Comparison of ENCODE assay signal across 8 mouse cellular contexts in the genomic region with DNA sequence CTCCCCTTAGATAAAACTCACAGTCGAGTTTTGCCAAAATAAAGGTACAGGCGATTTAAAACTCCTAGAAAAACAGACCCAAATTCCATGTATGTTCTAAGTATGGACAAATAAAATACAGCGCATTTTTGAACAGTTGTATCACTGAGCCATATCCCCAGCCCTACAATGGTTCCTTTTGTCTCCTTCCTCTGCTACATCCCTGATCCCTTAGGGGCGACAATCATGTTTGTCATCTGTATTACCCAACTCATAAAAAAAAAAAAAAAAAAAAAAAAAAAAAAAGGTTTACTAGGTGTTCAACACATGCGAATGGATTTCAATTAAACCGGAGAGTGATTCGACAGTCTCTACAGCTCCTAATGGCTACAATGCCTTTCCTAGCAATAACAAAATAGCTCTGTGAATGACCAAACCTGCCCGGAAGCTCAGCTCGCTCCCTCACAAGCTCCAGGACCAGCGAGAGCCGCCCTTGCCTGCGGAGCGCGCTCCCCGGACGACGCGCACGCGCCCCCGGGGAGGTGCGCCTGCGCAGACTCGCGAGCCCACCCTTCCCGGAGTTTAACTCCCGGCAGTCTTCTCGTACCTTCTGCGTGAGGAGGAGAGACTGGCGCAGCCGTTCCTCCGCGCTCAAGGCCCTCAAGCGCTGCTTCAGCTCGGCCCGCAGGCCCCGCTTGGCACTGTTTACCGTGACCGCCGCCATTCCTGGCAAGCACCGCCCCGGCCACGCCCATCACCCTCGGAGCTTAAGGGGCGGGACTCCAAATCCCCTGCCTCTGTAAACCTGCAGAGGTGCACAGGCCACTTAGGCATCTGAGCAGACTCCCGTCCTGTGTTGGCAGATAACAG. TPM values are rescaled to one million over a fixed set of nuclear protein-coding genes. Genes with fewer than 3 reads are reported as not detected.
DNase-seq lines count a peak whose midpoint lies in the region; ATAC-seq and TF ChIP-seq lines count a peak whose summit lies in the region.
"Not testable (repeated sequence)": the region's sequence is repeated elsewhere in the genome, so short reads cannot be mapped to it uniquely, and the experiment has no call there.

No protein-coding gene starts in this region.

- peak overlapping the region; percentile 38 for H3K4me2 ChIP-seq in forebrain, embryonic 15.5 days (replicated peaks)
- H3K4me2 ChIP-seq in hindbrain, embryonic 11.5 days (replicated peaks; ENCODE audit: low read depth, low read length), result not testable (repeated sequence)
- peak overlapping the region; percentile 46 for H3K4me2 ChIP-seq in neural tube, embryonic 12.5 days (replicated peaks)

- H3K9ac ChIP-seq in forebrain, embryonic 15.5 days (replicated peaks), result peak overlapping the region; percentile 37; the same call in 1 of the 2 replicates
- not testable (repeated sequence) for H3K9ac ChIP-seq in hindbrain, embryonic 11.5 days (ENCODE audit: low read depth, low read length); neural tube, embryonic 12.5 days

- peak overlapping the region; percentile 36 for H3K4me3 ChIP-seq in forebrain, embryonic 15.5 days
- H3K4me3 ChIP-seq in hindbrain, embryonic 11.5 days (ENCODE audit: low read depth, low read length), result peak overlapping the region; percentile 20; the same call in 1 of the 2 replicates
- H3K4me3 ChIP-seq in lung, adult 2 months (replicated peaks; ENCODE audit: extremely low read depth, low read depth, low read length), result not testable (repeated sequence)
- H3K4me3 ChIP-seq in neural tube, embryonic 12.5 days, result peak overlapping the region; percentile 24; the same call in 1 of the 2 replicates

- ATAC-seq in forebrain, embryonic 15.5 days (replicated peaks), result peak; percentile 95
- ATAC-seq in hindbrain, embryonic 11.5 days (ENCODE audit: low FRiP score), result peak; percentile 96
- ATAC-seq in neural tube, embryonic 12.5 days (ENCODE audit: low FRiP score, low read depth), result peak; percentile 95

- H3K36me3 ChIP-seq in forebrain, embryonic 15.5 days; hindbrain, embryonic 11.5 days (ENCODE audit: control insufficient read depth, insufficient read depth, low read length); neural tube, embryonic 12.5 days: not testable (repeated sequence)

- H3K27me3 ChIP-seq in forebrain, embryonic 15.5 days; hindbrain, embryonic 11.5 days (ENCODE audit: control insufficient read depth, insufficient read depth, low read length); neural tube, embryonic 12.5 days (replicated peaks): not testable (repeated sequence)

- peak; percentile 51 for DNase-seq in R1 (ENCODE audit: low read depth, low spot score)
- peak; percentile 34 to 61 for DNase-seq in cerebellum, postnatal 14 days
- peak; percentile 27 for DNase-seq in hindbrain, embryonic 11.5 days (ENCODE audit: low spot score)
- DNase-seq in layer of hippocampus, adult 18-20 months (ENCODE audit: low spot score in 2 of 2), result peak; percentile 36 to 48
- DNase-seq in lung, adult 2 months, result peak; percentile 46
- peak; percentile 27 to 48 for DNase-seq in thymus, postnatal 36 days

- H3K4me1 ChIP-seq in forebrain, embryonic 15.5 days; hindbrain, embryonic 11.5 days (replicated peaks; ENCODE audit: control insufficient read depth, insufficient read depth, low read length); lung, adult 2 months (ENCODE audit: control insufficient read depth, insufficient read depth, low read length); neural tube, embryonic 12.5 days: not testable (repeated sequence)

- peak overlapping the region; percentile 80 for H3K27ac ChIP-seq in forebrain, embryonic 15.5 days (replicated peaks)
- H3K27ac ChIP-seq in hindbrain, embryonic 11.5 days (ENCODE audit: low read depth, low read length); neural tube, embryonic 12.5 days: not testable (repeated sequence)

- not testable (repeated sequence) for H3K9me3 ChIP-seq in forebrain, embryonic 15.5 days; hindbrain, embryonic 11.5 days (ENCODE audit: control insufficient read depth, low read length); neural tube, embryonic 12.5 days

- not testable (repeated sequence) for TF ChIP-seq CTCF in lung, adult 2 months (IDR thresholded peaks at IDR 0.05; ENCODE audit: insufficient read depth, low read length)

- 8% methylated on average over 17 of the region's 46 CpGs for WGBS in forebrain, embryonic 15.5 days
- WGBS in hindbrain, embryonic 11.5 days, result 27% methylated on average over 7 of the region's 46 CpGs
- WGBS in lung, adult 2 months, result 3% methylated on average over 15 of the region's 46 CpGs
- 15% methylated on average over 17 of the region's 46 CpGs for WGBS in neural tube, embryonic 12.5 days

- not testable (repeated sequence) for TF ChIP-seq POLR2A in lung, adult 2 months (IDR thresholded peaks at IDR 0.05; ENCODE audit: borderline replicate concordance, extremely low read depth, low read depth, low read length)

RNA-seq across cellular contexts. Expression of gene Mthfsl, which starts 0.8 kb away (rescaled TPM):
- polyA plus RNA-seq in forebrain, embryonic 15.5 days (2015; fragmentation: Nextera tagmentation; extraction: Ambion mirVana), result 31.4 and 34.9 TPM in 2 replicates
- 25.4 and 30.3 TPM in 2 replicates for polyA plus RNA-seq in hindbrain, embryonic 11.5 days (2014; fragmentation: Nextera tagmentation; extraction: Ambion mirVana)
- total RNA-seq in layer of hippocampus, adult 18-20 months (2021), result 10 to 100 TPM; 26.9 to 30.5 TPM
- polyA plus RNA-seq in lung, adult 2 months (2012; rRNA removed), result 12.3 and 17.7 TPM in 2 replicates
- polyA plus RNA-seq in neural tube, embryonic 12.5 days (2016; fragmentation: Nextera tagmentation; extraction: Ambion mirVana), result 30.9 and 32.0 TPM in 2 replicates

RNA-seq across cellular contexts. Expression of gene Bcl2a1d, which starts 12.4 kb away (rescaled TPM):
- not detected in 2 replicates for polyA plus RNA-seq in forebrain, embryonic 15.5 days (2015; fragmentation: Nextera tagmentation; extraction: Ambion mirVana)
- not detected in 2 replicates for polyA plus RNA-seq in hindbrain, embryonic 11.5 days (2014; fragmentation: Nextera tagmentation; extraction: Ambion mirVana)
- total RNA-seq in layer of hippocampus, adult 18-20 months (2021), result not detected
- polyA plus RNA-seq in lung, adult 2 months (2012; rRNA removed), result 3.9 and 6.8 TPM in 2 replicates
- polyA plus RNA-seq in neural tube, embryonic 12.5 days (2016; fragmentation: Nextera tagmentation; extraction: Ambion mirVana), result not detected in 2 replicates
